In the genomic region with DNA sequence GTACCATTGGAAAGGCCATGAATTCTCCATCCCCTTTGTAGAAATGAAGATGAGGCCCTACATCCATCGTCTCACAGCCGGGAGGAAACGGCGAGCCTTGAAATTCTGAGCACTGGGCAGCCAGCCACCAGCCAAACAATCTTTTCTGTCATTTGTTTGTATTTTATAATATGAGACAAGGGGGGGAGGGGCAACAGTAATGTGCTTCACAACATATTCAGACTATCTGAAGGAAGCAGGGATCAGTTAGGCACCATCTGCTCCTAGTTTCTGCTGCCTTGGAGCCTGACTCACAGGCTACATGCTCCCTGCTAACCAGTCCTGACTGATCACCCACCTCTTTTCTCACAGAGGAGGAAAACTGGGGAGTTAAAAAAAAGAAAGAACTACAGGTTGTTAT, we compare ENCODE assay signal across 10 mouse cellular contexts.
DNase-seq lines count a peak whose midpoint lies in the region; ATAC-seq lines count a peak whose summit lies in the region.
"Had no signal": no experiment of that assay in that cellular context is flagged by ENCODE, and none has a peak within 500 bp of the region (broad histone marks: within the 10 kb centered on the region; RNA-seq: fewer than 3 reads in every experiment).

No protein-coding gene starts in this region.

- H3K9ac ChIP-seq in kidney, embryonic 14.5 days (ENCODE audit: low read depth, low read length), result no peak overlapping the region
- H3K9ac ChIP-seq in lung, embryonic 15.5 days, result no peak overlapping the region
- H3K9ac ChIP-seq: forebrain, embryonic 15.5 days had no signal

- H3K4me3 ChIP-seq in kidney, embryonic 14.5 days (ENCODE audit: low read length), result no peak overlapping the region
- H3K4me3 ChIP-seq in lung, embryonic 15.5 days, result no peak overlapping the region
- H3K4me3 ChIP-seq: forebrain, embryonic 15.5 days had no signal

- WGBS in kidney, embryonic 14.5 days, result 78% methylated on average over 4 of the region's 4 CpGs
- WGBS in lung, embryonic 15.5 days, result 38% methylated on average over 4 of the region's 4 CpGs

- H3K36me3 ChIP-seq in kidney, embryonic 14.5 days (ENCODE audit: control insufficient read depth, insufficient read depth, low read length), result no peaks in the 10 kb centered on the region
- no peaks in the 10 kb centered on the region for H3K36me3 ChIP-seq in lung, embryonic 15.5 days
- H3K36me3 ChIP-seq: forebrain, embryonic 15.5 days had no signal

- DNase-seq in gastrocnemius, postnatal 10 days, result peak; percentile 18
- no peak for DNase-seq in gastrocnemius, adult 8-10 months (ENCODE audit: low spot score in 2 of 2)
- peak; percentile 8 to 29 for DNase-seq in kidney, postnatal 36 days
- peak; percentile 68 for DNase-seq in brain, adult 2 months (ENCODE audit: low read depth, low spot score)
- no peak for DNase-seq in embryo, embryonic 11 days
- no peak for DNase-seq in yolk sac, embryonic 10.5 days (ENCODE audit: low spot score)
- DNase-seq: adrenal gland, adult 8-10 months had no signal

- H3K27ac ChIP-seq in kidney, embryonic 14.5 days (ENCODE audit: low read depth, low read length), result no peak overlapping the region
- peak overlapping the region; percentile 41; the same call in 1 of the 2 replicates for H3K27ac ChIP-seq in lung, embryonic 15.5 days
- H3K27ac ChIP-seq: forebrain, embryonic 15.5 days had no signal

- no peak overlapping the region for H3K4me2 ChIP-seq in kidney, embryonic 14.5 days (replicated peaks; ENCODE audit: low read depth, low read length)
- H3K4me2 ChIP-seq in lung, embryonic 15.5 days, result no peak overlapping the region
- H3K4me2 ChIP-seq: forebrain, embryonic 15.5 days had no signal

- no peaks in the 10 kb centered on the region for H3K9me3 ChIP-seq in kidney, embryonic 14.5 days (ENCODE audit: control insufficient read depth, low read length)
- H3K9me3 ChIP-seq in lung, embryonic 15.5 days, result no peaks in the 10 kb centered on the region
- H3K9me3 ChIP-seq: forebrain, embryonic 15.5 days had no signal

- no peaks in the 10 kb centered on the region for H3K4me1 ChIP-seq in kidney, embryonic 14.5 days (ENCODE audit: control insufficient read depth, insufficient read depth, low read length)
- peaks cover 23% of the 10 kb centered on the region for H3K4me1 ChIP-seq in lung, embryonic 15.5 days
- H3K4me1 ChIP-seq: forebrain, embryonic 15.5 days had no signal

- ATAC-seq in kidney, embryonic 14.5 days (ENCODE audit: low FRiP score, low TSS enrichment), result no peak
- peak; percentile 87 for ATAC-seq in lung, embryonic 15.5 days (ENCODE audit: borderline replicate concordance, extremely low read depth, low FRiP score, low TSS enrichment)
- ATAC-seq: forebrain, embryonic 15.5 days had no signal

- H3K27me3 ChIP-seq in kidney, embryonic 14.5 days (ENCODE audit: control insufficient read depth, insufficient read depth, low read length), result no peaks in the 10 kb centered on the region
- no peaks in the 10 kb centered on the region for H3K27me3 ChIP-seq in lung, embryonic 15.5 days
- H3K27me3 ChIP-seq: forebrain, embryonic 15.5 days had no signal

Comparison
In these comparisons a context has a peak if more than half of its experiments do, and no peak if none do; other contexts are left out.
1. DNase-seq: peak in gastrocnemius, postnatal 10 days (single experiment), kidney, postnatal 36 days (2 of 2) and brain, adult 2 months (single experiment); none in gastrocnemius, adult 8-10 months (0 of 2), embryo, embryonic 11 days (single experiment) and yolk sac, embryonic 10.5 days (single experiment).